Mouse (Mus musculus): ENCODE measurements around the gene 1600002K03Rik.

DNA sequence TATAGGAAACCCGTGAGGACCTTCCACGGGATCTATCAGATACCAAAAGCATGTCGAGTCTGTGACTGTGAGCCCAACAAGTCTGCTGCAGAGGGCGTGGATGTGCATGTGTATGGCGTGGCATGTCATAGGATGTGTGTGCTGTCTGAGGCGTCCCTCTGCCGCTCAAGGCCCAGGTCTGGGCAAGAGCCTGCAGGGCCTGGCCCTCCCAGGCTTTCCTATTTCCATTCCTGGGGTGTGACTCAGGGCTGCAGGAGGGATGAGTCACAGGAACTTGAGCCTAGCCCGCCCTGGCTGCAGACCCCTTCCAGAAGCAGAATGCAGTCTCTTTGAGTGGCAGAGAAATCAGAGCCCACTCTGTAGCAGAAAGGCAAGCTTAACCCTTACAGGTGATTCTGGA lies 9.0 kb upstream of the 1600002K03Rik start:
- TF ChIP-seq POLR2A (IDR thresholded peaks at IDR 0.05; ENCODE audit: borderline replicate concordance, control insufficient read depth, low read depth, low read length) (no peak), CTCF (IDR thresholded peaks at IDR 0.05; ENCODE audit: control insufficient read depth, insufficient read depth, low read length) (no peak)
